Mouse (Mus musculus): Measurements from ENCODE around the gene Slc7a6os. TPM values are rescaled to one million over a fixed set of nuclear protein-coding genes. Genes with fewer than 3 reads are reported as not detected.

The Slc7a6os gene
- 12.2 and 14.6 TPM in 2 replicates for polyA plus RNA-seq (2012; rRNA removed)

DNA sequence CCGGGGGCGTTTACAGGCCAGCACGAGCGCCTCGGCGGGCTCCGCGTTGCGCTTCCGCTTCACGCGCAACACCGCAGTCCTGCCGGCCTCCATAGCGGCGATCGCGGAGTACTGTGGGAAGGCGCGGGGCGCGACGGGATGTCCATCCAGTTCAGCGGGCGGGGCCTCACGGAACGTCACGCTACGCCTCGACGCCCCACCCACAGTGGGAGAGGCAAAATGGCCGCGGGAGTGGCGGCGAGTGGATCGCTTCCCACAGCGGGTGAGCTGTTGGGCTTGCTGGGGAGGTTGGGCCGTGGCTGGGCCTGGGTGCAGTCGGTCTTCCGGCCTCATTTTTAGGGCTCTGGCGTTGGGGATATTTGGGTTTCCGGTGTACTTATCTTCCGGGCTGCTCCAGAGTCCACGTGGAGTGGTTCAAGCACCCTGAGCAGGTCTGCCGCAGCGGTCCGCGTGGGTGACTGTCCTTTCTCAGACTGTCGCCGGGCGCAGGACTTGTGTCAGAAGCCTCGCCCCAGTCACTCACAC is at the start of gene Slc7a6os, which contains the start of gene Prmt7:
TSS of gene Slc7a6os (minus strand) at position 115 of the 525 bp plus-strand sequence.
TSS of gene Prmt7 (plus strand) at position 116 of the 525 bp plus-strand sequence.

DNA sequence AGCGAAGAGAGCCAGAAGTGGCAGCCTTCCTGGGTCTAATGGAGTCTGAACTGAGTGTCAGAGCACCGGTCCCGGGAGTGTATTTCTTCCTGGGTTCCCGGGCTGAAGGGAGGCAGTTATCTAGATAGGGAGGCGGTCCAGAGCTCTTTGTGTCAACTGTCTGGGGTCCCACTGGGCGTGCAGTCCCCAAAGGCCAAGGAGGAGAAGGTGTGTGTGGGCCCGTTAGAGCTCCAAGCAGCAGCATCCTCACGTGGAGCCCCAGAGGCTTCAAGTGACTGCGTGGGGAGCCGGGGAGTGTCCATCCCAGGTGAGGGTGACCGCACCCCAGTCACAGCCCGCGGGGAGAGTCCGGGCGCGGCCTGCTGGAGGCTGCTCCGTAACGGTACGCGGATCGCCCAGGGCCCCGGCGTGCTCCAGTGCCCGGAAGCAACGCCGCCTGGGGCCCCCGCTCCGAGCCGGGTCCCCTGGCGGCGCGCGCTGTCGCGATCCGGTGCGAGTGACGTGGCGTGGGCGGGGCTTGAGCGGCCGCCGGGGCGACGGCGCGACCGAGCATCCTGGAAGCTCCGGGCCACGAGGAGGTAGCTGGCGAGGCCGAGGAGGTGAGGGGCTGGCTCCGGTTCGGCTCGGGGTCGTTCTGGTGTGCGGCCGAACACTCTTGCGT is 42.2 kb downstream of the Slc7a6os start, which contains the start of gene Slc7a6:
TSS of gene Slc7a6 (plus strand) at position 502 of the 661 bp plus-strand sequence.

Other genes starting within 250 kb of the Slc7a6os start
- 9.7 and 10.8 TPM in 2 replicates for gene Slc12a4, start 244.8 kb downstream of the Slc7a6os start, polyA plus RNA-seq (2012; rRNA removed)
- not detected in 2 replicates for gene Dpep3, start 231.5 kb downstream of the Slc7a6os start, polyA plus RNA-seq (2012; rRNA removed)
- gene Dus2, start 219.6 kb downstream of the Slc7a6os start, polyA plus RNA-seq (2012; rRNA removed): 8.4 and 9.4 TPM in 2 replicates
- gene Dpep2nb, start 205.0 kb downstream of the Slc7a6os start, polyA plus RNA-seq (2012; rRNA removed): not detected in 2 replicates
- 5.5 and 6.8 TPM in 2 replicates for gene Ddx28, start 199.1 kb downstream of the Slc7a6os start, polyA plus RNA-seq (2012; rRNA removed)
- 10.2 and 11.7 TPM in 2 replicates for gene Nfatc3, start 152.1 kb downstream of the Slc7a6os start, polyA plus RNA-seq (2012; rRNA removed)
- 6.1 and 6.8 TPM in 2 replicates for gene Esrp2, start 74.0 kb downstream of the Slc7a6os start, polyA plus RNA-seq (2012; rRNA removed)
- gene Pla2g15, start 60.5 kb downstream of the Slc7a6os start, polyA plus RNA-seq (2012; rRNA removed): 3.0 and 3.3 TPM in 2 replicates
- gene Slc7a6, start 42.1 kb downstream of the Slc7a6os start, polyA plus RNA-seq (2012; rRNA removed): 3.3 and 3.9 TPM in 2 replicates
- 10.4 and 11.7 TPM in 2 replicates for gene Prmt7, start within 50 bp of the Slc7a6os start, polyA plus RNA-seq (2012; rRNA removed)
- 0.20 and 0.22 TPM in 2 replicates for gene Smpd3, start 127.1 kb upstream of the Slc7a6os start, polyA plus RNA-seq (2012; rRNA removed)
- 1.7 and 2.0 TPM in 2 replicates for gene Zfp90, start 204.4 kb upstream of the Slc7a6os start, polyA plus RNA-seq (2012; rRNA removed)